Mouse (Mus musculus): ENCODE measurements around the gene Frmd4b.

DNA sequence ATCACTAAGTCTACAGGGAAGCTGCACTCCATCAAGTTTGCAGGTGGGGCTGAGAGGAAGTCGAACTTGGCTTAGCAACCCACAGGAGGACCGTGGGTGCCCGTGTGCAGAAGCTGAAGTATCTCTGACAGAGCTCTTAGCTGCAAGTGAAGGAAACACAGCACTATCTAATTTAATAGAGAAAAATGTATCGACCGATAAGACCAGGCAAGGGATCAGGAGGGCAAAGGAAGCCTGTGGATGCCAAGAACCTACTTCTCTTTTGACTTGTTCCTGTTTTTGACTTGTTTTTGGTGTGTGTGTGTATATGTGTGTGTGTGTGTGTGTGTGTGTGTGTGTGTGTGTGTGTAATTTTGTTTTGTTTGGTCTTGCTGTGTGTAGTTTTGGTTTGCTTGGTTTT is 112.7 kb downstream of the Frmd4b start:
- no peak for TF ChIP-seq ZC3H11A (IDR thresholded peaks at IDR 0.05; ENCODE audit: borderline replicate concordance, low read depth, low read length)
- no peak for TF ChIP-seq MAFK (IDR thresholded peaks at IDR 0.05; ENCODE audit: insufficient read depth, low read depth, low read length)
- TF ChIP-seq ZNF384 (IDR thresholded peaks at IDR 0.05; ENCODE audit: low read depth, low read length), result no peak
- no peak for TF ChIP-seq CHD2 (IDR thresholded peaks at IDR 0.05; ENCODE audit: low read depth, low read length)
